Mouse (Mus musculus) midbrain, embryonic 15.5 days (tissue): ENCODE results near the gene Twnk. TPM values are rescaled to one million over a fixed set of nuclear protein-coding genes. Genes with fewer than 3 reads are reported as not detected.

Source experiments
- ATAC-seq: fragments of 200-750 bp; cut with Nextera tagmentation; replicated peaks from 2 replicates; pipeline ENCODE4 v1.8.0; 2017; ENCODE audit warnings: moderate TSS enrichment
- H3K27ac ChIP-seq: fragments of 300-500 bp; sonication (generic); 2 replicates; pipeline ENCODE4 v1.5.1; 2015; ENCODE audit warnings: mild to moderate bottlenecking, inconsistent platforms
- H3K27me3 ChIP-seq: fragments of 300-500 bp; sonication (generic); replicated peaks from 2 replicates; pipeline ENCODE4 v1.6.1; 2015; ENCODE audit warnings: inconsistent platforms
- H3K36me3 ChIP-seq: fragments of 300-500 bp; sonication (generic); replicated peaks from 2 replicates; pipeline ENCODE4 v1.6.1; 2015; ENCODE audit warnings: inconsistent platforms
- H3K4me1 ChIP-seq: fragments of 300-500 bp; sonication (generic); 2 replicates; pipeline ENCODE4 v1.6.1; 2015; ENCODE audit warnings: inconsistent platforms
- H3K4me2 ChIP-seq: fragments of 300-500 bp; sonication (generic); 2 replicates; pipeline ENCODE4 v1.6.1; 2015; ENCODE audit warnings: inconsistent platforms, mild to moderate bottlenecking, moderate library complexity
- H3K4me3 ChIP-seq: fragments of 300-500 bp; sonication (generic); 2 replicates; pipeline ENCODE4 v1.5.1; 2015; ENCODE audit warnings: mild to moderate bottlenecking, inconsistent platforms
- H3K9ac ChIP-seq: fragments of 300-500 bp; sonication (generic); 2 replicates; pipeline ENCODE4 v1.6.1; 2015; ENCODE audit warnings: mild to moderate bottlenecking, inconsistent platforms
- H3K9me3 ChIP-seq: fragments of 300-500 bp; sonication (generic); 2 replicates; pipeline ENCODE4 v1.6.1; 2016; ENCODE audit warnings: inconsistent platforms
- WGBS: fragments of 180-500 bp; shearing (Covaris S2); methylation state at CpG from one replicate; pipeline ENCODE4 v1.1.7; 2015; ENCODE audit warnings: mixed read lengths; 5-methylcytosine and 5-hydroxymethylcytosine counted together
- polyA plus RNA-seq: library from polyadenylated mRNA; unstranded; fragments of >200 nt; fragmentation: Nextera tagmentation; extraction: Ambion mirVana; gene quantifications from 2 replicates; pipeline ENCODE4 v1.2.1, GENCODE M21; 2015

Twnk gene
- polyA plus RNA-seq, 1 experiment from 2014 or later: 17.2 TPM

- H3K27ac ChIP-seq: no peak overlapping the region
- WGBS: 52% methylated on average over 6 of the region's 6 CpGs
- H3K4me2 ChIP-seq: no peak overlapping the region
- no peaks in the 10 kb centered on the region for H3K9me3 ChIP-seq
- peaks cover 27% of the 10 kb centered on the region for H3K4me1 ChIP-seq
- H3K4me3 ChIP-seq: no peak overlapping the region
- no peak overlapping the region for H3K9ac ChIP-seq
- no peak for ATAC-seq
- H3K36me3 ChIP-seq: 0 out of 2 replicates have a peak, but pooled peaks cover 1% of the 10 kb centered on the region
- no peaks in the 10 kb centered on the region for H3K27me3 ChIP-seq
These were observed 17.6 kb upstream of the Twnk start for GRCm38 (mm10) chr19:44987851-44988250.

GRCm38 (mm10) chr19:44988321-44988720 is 17.1 kb upstream of the Twnk start:
- no peaks in the 10 kb centered on the region for H3K9me3 ChIP-seq
- H3K27me3 ChIP-seq: no peaks in the 10 kb centered on the region
- H3K4me3 ChIP-seq: peak overlapping the region; percentile 77
- peak overlapping the region; percentile 74 for H3K27ac ChIP-seq
- H3K4me1 ChIP-seq: peaks cover 27% of the 10 kb centered on the region
- 24% methylated on average over 9 of the region's 9 CpGs for WGBS
- H3K36me3 ChIP-seq: 0 out of 2 replicates have a peak, but pooled peaks cover 6% of the 10 kb centered on the region
- no peak for ATAC-seq
- peak overlapping the region; percentile 86 for H3K4me2 ChIP-seq
- peak overlapping the region; percentile 89 for H3K9ac ChIP-seq

GRCm38 (mm10) chr19:44988831-44989566 is 16.5 kb upstream of the Twnk start, which contains the start of gene Sema4g:
TSS of gene Sema4g (plus strand) at chr19:44989101.
- Histone ChIP-seq H3K9ac (peak within 1 kb of the TSS; percentile 89), H3K4me3 (peak within 1 kb of the TSS; percentile 77), H3K36me3 (0 out of 2 replicates have a peak, but pooled peaks cover 6% of the 10 kb centered on the region), H3K4me2 (peak within 1 kb of the TSS; percentile 86), H3K27ac (peak within 1 kb of the TSS; percentile 74), H3K9me3 (no peaks in the 10 kb centered on the region), H3K27me3 (no peaks in the 10 kb centered on the region), H3K4me1 (peaks cover 27% of the 10 kb centered on the region)
- under 1% methylated on average over 46 of the region's 58 CpGs for WGBS
- ATAC-seq: peak; percentile 81

- Histone ChIP-seq H3K4me3 (peak overlapping the region; percentile 77), H3K9me3 (no peaks in the 10 kb centered on the region), H3K27ac (peak overlapping the region; percentile 74), H3K4me2 (peak overlapping the region; percentile 86), H3K36me3 (0 out of 2 replicates have a peak, but pooled peaks cover 6% of the 10 kb centered on the region), H3K4me1 (peaks cover 27% of the 10 kb centered on the region), H3K27me3 (no peaks in the 10 kb centered on the region), H3K9ac (peak overlapping the region; percentile 89)
- peak; percentile 38 for ATAC-seq
- 4% methylated on average over 21 of the region's 22 CpGs for WGBS
These were observed 15.6 kb upstream of the Twnk start for GRCm38 (mm10) chr19:44989567-44990495.

- ATAC-seq: no peak
- peaks cover 27% of the 10 kb centered on the region for H3K4me1 ChIP-seq
- no peak overlapping the region for H3K4me3 ChIP-seq
- H3K36me3 ChIP-seq: 0 out of 2 replicates have a peak, but pooled peaks cover 6% of the 10 kb centered on the region
- H3K4me2 ChIP-seq: peak overlapping the region; percentile 86
- no peak overlapping the region for H3K9ac ChIP-seq
- 90% methylated on average over 8 of the region's 8 CpGs for WGBS
- no peak overlapping the region for H3K27ac ChIP-seq
- no peaks in the 10 kb centered on the region for H3K9me3 ChIP-seq
- no peaks in the 10 kb centered on the region for H3K27me3 ChIP-seq
These were observed 14.4 kb upstream of the Twnk start for GRCm38 (mm10) chr19:44991031-44991430.

GRCm38 (mm10) chr19:44992246-44992645 is 13.2 kb upstream of the Twnk start:
- Histone ChIP-seq H3K9ac (no peak overlapping the region), H3K27me3 (no peaks in the 10 kb centered on the region), H3K4me1 (peaks cover 27% of the 10 kb centered on the region), H3K9me3 (no peaks in the 10 kb centered on the region), H3K36me3 (peaks cover 15% of the 10 kb centered on the region; the same call in 1 of the 2 replicates), H3K27ac (no peak overlapping the region), H3K4me3 (no peak overlapping the region), H3K4me2 (no peak overlapping the region)
- WGBS: 68% methylated on average over 7 of the region's 7 CpGs
- ATAC-seq: no peak

GRCm38 (mm10) chr19:44992712-44993111 is 12.8 kb upstream of the Twnk start:
- Histone ChIP-seq H3K27ac (no peak overlapping the region), H3K4me3 (no peak overlapping the region), H3K9ac (no peak overlapping the region), H3K4me2 (no peak overlapping the region), H3K4me1 (peaks cover 27% of the 10 kb centered on the region), H3K9me3 (no peaks in the 10 kb centered on the region), H3K36me3 (peaks cover 20% of the 10 kb centered on the region), H3K27me3 (no peaks in the 10 kb centered on the region)
- 72% methylated on average over 7 of the region's 7 CpGs for WGBS
- ATAC-seq: no peak

- Histone ChIP-seq H3K27ac (no peak overlapping the region), H3K27me3 (no peaks in the 10 kb centered on the region), H3K4me1 (no peaks in the 10 kb centered on the region), H3K9me3 (no peaks in the 10 kb centered on the region), H3K36me3 (peaks cover 34% of the 10 kb centered on the region), H3K4me2 (no peak overlapping the region), H3K4me3 (no peak overlapping the region), H3K9ac (no peak overlapping the region)
- 84% methylated on average over 11 of the region's 11 CpGs for WGBS
- no peak for ATAC-seq
These were observed 7.7 kb upstream of the Twnk start for GRCm38 (mm10) chr19:44997786-44998185.

- H3K9me3 ChIP-seq: no peaks in the 10 kb centered on the region
- ATAC-seq: no peak
- 87% methylated on average over 8 of the region's 8 CpGs for WGBS
- H3K4me3 ChIP-seq: no peak overlapping the region
- H3K27ac ChIP-seq: no peak overlapping the region
- H3K4me1 ChIP-seq: no peaks in the 10 kb centered on the region
- H3K36me3 ChIP-seq: peaks cover 33% of the 10 kb centered on the region
- no peak overlapping the region for H3K4me2 ChIP-seq
- H3K27me3 ChIP-seq: no peaks in the 10 kb centered on the region
- H3K9ac ChIP-seq: no peak overlapping the region
These were observed 5.8 kb upstream of the Twnk start for GRCm38 (mm10) chr19:44999647-45000046.

- Histone ChIP-seq H3K27me3 (no peaks in the 10 kb centered on the region), H3K36me3 (peaks cover 24% of the 10 kb centered on the region)
These were observed 3.2 kb upstream of the Twnk start for GRCm38 (mm10) chr19:45002301-45002700.

GRCm38 (mm10) chr19:45003740-45004516 is 1.5 kb upstream of the Twnk start:
- no peaks in the 10 kb centered on the region for H3K27me3 ChIP-seq
- no peak overlapping the region for H3K4me2 ChIP-seq
- no peak for ATAC-seq
- no peak overlapping the region for H3K27ac ChIP-seq
- no peak overlapping the region for H3K9ac ChIP-seq
- no peaks in the 10 kb centered on the region for H3K9me3 ChIP-seq
- 89% methylated on average over 7 of the region's 7 CpGs for WGBS
- peaks cover 32% of the 10 kb centered on the region for H3K4me1 ChIP-seq
- peaks cover 14% of the 10 kb centered on the region for H3K36me3 ChIP-seq
- H3K4me3 ChIP-seq: no peak overlapping the region

More at GRCm38 (mm10) chr19:45002301-45002700, 3.2 kb upstream of the Twnk start:
- Histone ChIP-seq H3K4me3 (no peak overlapping the region), H3K9ac (no peak overlapping the region), H3K4me2 (no peak overlapping the region), H3K9me3 (no peaks in the 10 kb centered on the region), H3K27ac (no peak overlapping the region), H3K4me1 (peaks cover 18% of the 10 kb centered on the region)
- no peak for ATAC-seq
- 65% methylated on average over 3 of the region's 3 CpGs for WGBS
